Comparison of ENCODE assay signal across 18 mouse cellular contexts in the genomic region with DNA sequence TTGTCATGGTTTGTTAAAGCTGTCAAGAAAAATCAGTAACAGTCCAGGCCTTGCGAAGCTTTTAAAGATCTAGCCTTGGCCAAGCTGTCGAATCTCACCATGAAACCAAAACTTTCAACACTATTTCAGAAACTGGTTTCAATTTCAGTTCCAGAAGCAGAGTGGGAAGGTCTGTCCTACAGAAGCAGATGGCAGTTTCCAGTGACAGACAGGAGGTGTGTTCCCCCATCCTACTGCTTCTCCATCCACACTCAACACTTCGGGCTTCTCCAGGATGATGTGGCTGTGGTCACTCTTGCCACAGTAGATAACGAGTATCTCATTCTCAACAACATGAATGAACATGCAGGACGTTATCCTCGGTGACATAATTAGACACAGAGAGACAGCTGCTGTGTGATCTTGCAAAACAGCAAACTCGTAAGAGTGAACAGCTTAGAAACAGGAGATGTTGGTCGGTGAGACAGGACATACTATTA.
A peak's percentile ranks its signal among the peaks of the same experiment; 100 is the strongest.
DNase-seq lines count a peak whose midpoint lies in the region; ATAC-seq lines count a peak whose summit lies in the region.
"Had no signal": no experiment of that assay in that cellular context is flagged by ENCODE, and none has a peak within 500 bp of the region (broad histone marks: within the 10 kb centered on the region; RNA-seq: fewer than 3 reads in every experiment).

No protein-coding gene starts in this region.

- DNase-seq in layer of hippocampus, adult 11-12 months (ENCODE audit: low spot score): peak; percentile 32
- DNase-seq in layer of hippocampus, postnatal 10 days (ENCODE audit: low spot score in 2 of 2): no peak
- peak; percentile 78 for DNase-seq in brain, adult 2 months (ENCODE audit: low read depth, low spot score)
- peak; percentile 7 to 23 for DNase-seq in layer of hippocampus, postnatal 36 days
- peak; percentile 34 to 54 for DNase-seq in right cerebral cortex, postnatal 10 days (ENCODE audit: low spot score in 2 of 2)
- DNase-seq in limb, embryonic 10.5 days (ENCODE audit: low spot score): no peak
- no peak for DNase-seq in kidney, adult 9 months
- DNase-seq: adrenal gland, postnatal 14 days; B cell, adult 2 months; cerebellum, postnatal 14 days; heart, postnatal 4 days; kidney, postnatal 14 days; lung, postnatal 36 days had no signal

- no peaks in the 10 kb centered on the region for H3K9me3 ChIP-seq in limb, embryonic 10.5 days (replicated peaks)
- H3K9me3 ChIP-seq in midbrain, embryonic 13.5 days: no peaks in the 10 kb centered on the region
- H3K9me3 ChIP-seq: embryonic facial prominence, embryonic 12.5 days; G1E; heart, embryonic 12.5 days; limb, embryonic 12.5 days had no signal

- H3K4me3 ChIP-seq in limb, embryonic 10.5 days: no peak overlapping the region
- no peak overlapping the region for H3K4me3 ChIP-seq in midbrain, embryonic 13.5 days (replicated peaks)
- H3K4me3 ChIP-seq: embryonic facial prominence, embryonic 12.5 days; heart, embryonic 12.5 days; limb, embryonic 12.5 days had no signal

- WGBS in limb, embryonic 10.5 days: 81% methylated on average over 8 of the region's 8 CpGs
- 89% methylated on average over 8 of the region's 8 CpGs for WGBS in midbrain, embryonic 13.5 days

- no peak overlapping the region for H3K9ac ChIP-seq in midbrain, embryonic 13.5 days (replicated peaks)
- H3K9ac ChIP-seq: embryonic facial prominence, embryonic 12.5 days; heart, embryonic 12.5 days; limb, embryonic 12.5 days had no signal

- no peaks in the 10 kb centered on the region for H3K36me3 ChIP-seq in limb, embryonic 10.5 days
- no peaks in the 10 kb centered on the region for H3K36me3 ChIP-seq in midbrain, embryonic 13.5 days
- H3K36me3 ChIP-seq: embryonic facial prominence, embryonic 12.5 days; G1E; heart, embryonic 12.5 days; limb, embryonic 12.5 days had no signal

- no peaks in the 10 kb centered on the region for H3K4me1 ChIP-seq in limb, embryonic 10.5 days
- H3K4me1 ChIP-seq in midbrain, embryonic 13.5 days (replicated peaks): no peaks in the 10 kb centered on the region
- H3K4me1 ChIP-seq: embryonic facial prominence, embryonic 12.5 days; limb, embryonic 12.5 days had no signal

- H3K27me3 ChIP-seq in limb, embryonic 10.5 days (ENCODE audit: low read depth, poor library complexity, severe bottlenecking): no peaks in the 10 kb centered on the region
- no peaks in the 10 kb centered on the region for H3K27me3 ChIP-seq in midbrain, embryonic 13.5 days
- H3K27me3 ChIP-seq: embryonic facial prominence, embryonic 12.5 days; heart, embryonic 12.5 days; limb, embryonic 12.5 days had no signal

- no peak overlapping the region for H3K4me2 ChIP-seq in midbrain, embryonic 13.5 days (replicated peaks)
- H3K4me2 ChIP-seq: embryonic facial prominence, embryonic 12.5 days; heart, embryonic 12.5 days; limb, embryonic 12.5 days had no signal

- no peak overlapping the region for H3K27ac ChIP-seq in limb, embryonic 10.5 days
- no peak overlapping the region for H3K27ac ChIP-seq in midbrain, embryonic 13.5 days
- H3K27ac ChIP-seq: embryonic facial prominence, embryonic 12.5 days; limb, embryonic 12.5 days had no signal

- no peak for ATAC-seq in midbrain, embryonic 13.5 days

Comparison
In these comparisons a context has a peak if more than half of its experiments do, and no peak if none do; other contexts are left out.
1. DNase-seq: peak in layer of hippocampus, adult 11-12 months (single experiment), brain, adult 2 months (single experiment), layer of hippocampus, postnatal 36 days (2 of 2) and right cerebral cortex, postnatal 10 days (2 of 2); none in layer of hippocampus, postnatal 10 days (0 of 2), limb, embryonic 10.5 days (single experiment) and kidney, adult 9 months (single experiment).